Mouse (Mus musculus) MEL (cell line): ENCODE results near the gene Tead1.

ENCODE experiments used
- CTCF ChIP-seq, 3 experiments: IDR thresholded peaks in 2 of 3; conservative IDR thresholded peaks in 1 of 3; 2 replicates each; pipeline ENCODE4 v1.5.1; 2011 to 2012; ENCODE audit warnings: low read length in 3 of 3, low read depth in 2 of 3, mild to moderate bottlenecking in 2 of 3, improper control_type of control experiment in 1 of 3, inconsistent platforms in 1 of 3, mixed read lengths in 1 of 3, moderate library complexity in 1 of 3; ENCODE audit not compliant: control insufficient read depth in 1 of 3, insufficient read depth in 1 of 3, poor library complexity in 1 of 3, severe bottlenecking in 1 of 3
- GATA1 ChIP-seq: IDR thresholded peaks from 2 replicates; pipeline ENCODE4 v1.6.1; 2011; ENCODE audit warnings: low read depth, low read length, improper control_type of control experiment
- KAT2A ChIP-seq: conservative IDR thresholded peaks from 2 replicates; pipeline ENCODE4 v1.6.1; 2012; ENCODE audit warnings: low read depth, low read length, improper control_type of control experiment, inconsistent platforms
- MEF2A ChIP-seq: IDR thresholded peaks from 2 replicates; pipeline ENCODE4 v1.6.1; 2014; ENCODE audit warnings: low read depth, mild to moderate bottlenecking, inconsistent platforms, low read length, improper control_type of control experiment; ENCODE audit not compliant: poor library complexity, insufficient replicate concordance, severe bottlenecking; ENCODE audit errors: extremely low read depth
- NRF1 ChIP-seq: IDR thresholded peaks from 2 replicates; pipeline ENCODE4 v1.6.1; 2014; ENCODE audit warnings: low read depth, mild to moderate bottlenecking, inconsistent platforms, low read length, improper control_type of control experiment, moderate library complexity; ENCODE audit not compliant: poor library complexity, insufficient read depth, severe bottlenecking
- POLR2A ChIP-seq, 2 experiments: IDR thresholded peaks; 2 replicates each; pipeline ENCODE4 v1.6.1; 2011 to 2012; ENCODE audit warnings: low read length in 2 of 2, mild to moderate bottlenecking in 2 of 2, control low read depth in 1 of 2, improper control_type of control experiment in 1 of 2, low read depth in 1 of 2, moderate library complexity in 1 of 2; ENCODE audit not compliant: control insufficient read depth in 1 of 2, insufficient read depth in 1 of 2, poor library complexity in 1 of 2
- RAD21 ChIP-seq: IDR thresholded peaks from 2 replicates; pipeline ENCODE4 v1.6.1; 2011; ENCODE audit warnings: mild to moderate bottlenecking, low read depth, low read length, improper control_type of control experiment
- RCOR1 ChIP-seq: IDR thresholded peaks from 2 replicates; pipeline ENCODE4 v1.6.1; 2012; ENCODE audit warnings: low read depth, mild to moderate bottlenecking, inconsistent platforms, low read length, improper control_type of control experiment
- TCF12 ChIP-seq: IDR thresholded peaks from 2 replicates; pipeline ENCODE4 v1.6.1; 2014; ENCODE audit warnings: low read depth, mild to moderate bottlenecking, inconsistent platforms, low read length, improper control_type of control experiment, moderate library complexity
- UBTF ChIP-seq: IDR thresholded peaks from 2 replicates; pipeline ENCODE4 v1.6.1; 2012; ENCODE audit warnings: low read depth, mild to moderate bottlenecking, inconsistent platforms, low read length, improper control_type of control experiment, moderate library complexity, borderline replicate concordance; ENCODE audit not compliant: insufficient read depth
- USF1 ChIP-seq: IDR thresholded peaks from 2 replicates; pipeline ENCODE4 v1.6.1; 2014; ENCODE audit warnings: low read depth, mild to moderate bottlenecking, inconsistent platforms, low read length, improper control_type of control experiment, moderate library complexity
- ZC3H11A ChIP-seq: IDR thresholded peaks from 2 replicates; pipeline ENCODE4 v1.6.1; 2012; ENCODE audit warnings: low read depth, mild to moderate bottlenecking, inconsistent platforms, low read length, improper control_type of control experiment
- ZNF384 ChIP-seq: IDR thresholded peaks from 2 replicates; pipeline ENCODE4 v1.6.1; 2012; ENCODE audit warnings: low read depth, mild to moderate bottlenecking, inconsistent platforms, low read length, improper control_type of control experiment

- TF ChIP-seq RAD21 (no peak), RCOR1 (no peak), NRF1 (no peak), USF1 (no peak), TCF12 (no peak), POLR2A (IDR thresholded peaks at IDR 0.05; ENCODE audit: control insufficient read depth in 1 of 2, insufficient read depth in 1 of 2, low read depth in 1 of 2, low read length in 2 of 2, poor library complexity in 1 of 2) (no peak), ZC3H11A (no peak), KAT2A (no peak), UBTF (no peak), CTCF (IDR thresholded peaks at IDR 0.05 in 2 of 3, conservative IDR thresholded peaks at IDR 0.05 in 1 of 3; ENCODE audit: control insufficient read depth in 1 of 3, insufficient read depth in 1 of 3, low read depth in 2 of 3, low read length in 3 of 3, poor library complexity in 1 of 3, severe bottlenecking in 1 of 3) (no peak), MEF2A (no peak), GATA1 (no peak), ZNF384 (no peak)
Measured at GRCm38 (mm10) chr7:112896363-112896762, 217.2 kb downstream of the Tead1 start.
